Mouse (Mus musculus): ENCODE measurements around the gene Hvcn1. TPM values are rescaled to one million over a fixed set of nuclear protein-coding genes. Genes with fewer than 3 reads are reported as not detected.
A peak's percentile ranks its signal among the peaks of the same experiment; 100 is the strongest.

The Hvcn1 gene
- total RNA-seq, 2 experiments from 2014 or later, result 1.4 TPM

DNA sequence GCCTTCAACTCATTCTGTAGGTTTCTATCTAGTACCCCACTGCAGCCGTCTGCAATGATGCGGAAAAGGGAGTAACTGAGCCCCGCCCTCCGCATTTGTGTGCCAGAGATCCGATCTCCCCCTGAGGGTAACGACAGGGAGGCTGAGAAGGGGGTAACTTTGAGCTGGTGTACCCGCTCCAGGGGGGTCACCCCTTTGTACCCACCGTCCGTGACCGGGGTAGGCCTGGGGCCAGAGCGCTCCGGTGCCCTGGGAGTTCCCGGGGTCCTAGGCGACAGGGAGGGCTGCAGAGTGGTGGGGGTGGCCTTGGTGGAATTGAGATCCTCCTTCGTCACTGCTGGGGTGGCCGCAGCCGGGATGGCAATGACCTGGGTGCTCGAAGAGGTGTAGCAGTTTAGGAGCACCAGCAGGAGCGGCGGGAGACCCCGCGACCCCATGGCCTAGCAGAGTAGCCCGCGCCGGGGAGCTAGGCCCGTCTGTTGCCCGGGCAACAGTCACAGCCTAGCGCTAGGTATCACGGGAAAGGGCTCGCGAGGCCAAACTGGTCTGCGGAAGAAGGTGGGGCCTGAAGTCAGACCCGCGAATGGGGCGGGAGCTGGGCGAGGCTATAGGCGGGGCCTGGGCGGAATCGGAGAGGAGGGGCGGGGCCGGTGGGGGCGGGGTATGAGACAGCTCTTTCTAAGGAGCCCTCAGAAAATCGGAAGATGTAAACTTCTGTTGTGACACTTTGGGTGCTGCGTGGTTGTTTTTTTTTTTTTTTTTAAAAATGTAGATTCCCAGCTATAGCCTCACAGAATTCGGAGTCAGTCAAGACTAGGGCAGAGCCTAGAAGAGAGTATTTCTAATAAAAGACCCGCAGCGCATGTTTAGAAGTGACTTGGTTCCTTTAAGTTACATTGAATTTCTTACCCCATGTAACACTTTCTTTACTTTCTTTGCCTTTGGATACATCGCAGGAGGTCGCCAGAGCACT, 57.6 kb downstream of the Hvcn1 start, which contains the start of gene Tctn1:
Gene Tctn1 (minus strand): TSS at position 528 of the 973 bp plus-strand sequence.
- DNase-seq, result peak; percentile 90 to 91
- intact Hi-C loops (cut with DNase I), result loop anchor here (5.0 kb wide), 1 partner anchor 132 kb away; no protein-coding TSS in a partner anchor

DNA sequence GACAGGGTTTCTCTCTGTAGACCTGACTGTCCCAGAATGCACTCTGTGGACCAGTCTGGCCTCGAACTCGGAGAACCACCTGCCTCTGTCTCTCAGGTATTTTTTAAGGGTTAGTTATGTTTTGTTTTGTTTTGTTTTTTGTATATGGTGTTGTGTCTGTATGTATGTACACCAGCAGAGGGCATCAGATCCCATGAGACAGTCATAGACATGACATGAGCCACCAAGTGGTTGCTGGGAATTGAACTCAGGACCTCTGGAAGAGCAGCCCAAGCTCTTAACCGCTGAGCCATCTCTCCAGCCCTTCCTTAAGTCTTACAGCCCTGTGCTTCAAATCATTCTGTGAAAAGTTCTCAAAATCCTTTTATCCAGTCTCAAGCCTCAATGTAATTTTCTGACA, 58.6 kb downstream of the Hvcn1 start:
- no peak for DNase-seq
- intact Hi-C loops (cut with DNase I), result loop anchor here (5.0 kb wide), 1 partner anchor 127 kb away; the partner anchor contains the start of gene Arpc3

DNA sequence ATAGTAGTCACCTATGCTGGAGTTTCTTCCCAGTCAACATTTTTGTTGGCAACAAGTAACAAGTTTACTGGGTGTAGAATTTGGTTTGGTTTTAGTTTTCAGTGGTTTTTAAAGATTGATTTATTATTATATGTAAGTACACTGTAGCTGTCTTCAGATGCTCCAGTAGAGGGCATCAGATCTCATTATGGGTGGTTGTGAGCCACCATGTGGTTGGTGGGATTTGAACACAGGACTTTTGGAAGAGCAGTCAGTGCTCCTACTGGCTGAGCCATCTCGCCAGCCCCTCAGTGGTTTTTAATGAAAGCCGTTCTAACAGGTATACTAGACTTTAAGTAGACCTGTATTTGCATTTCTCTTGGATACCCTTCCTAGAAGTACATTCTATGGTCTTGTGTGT, 59.3 kb downstream of the Hvcn1 start:
- intact Hi-C loops (cut with DNase I), result loop anchor here (5.0 kb wide), 1 partner anchor 126 kb away; the partner anchor contains the start of gene Arpc3
- DNase-seq, result no peak

DNA sequence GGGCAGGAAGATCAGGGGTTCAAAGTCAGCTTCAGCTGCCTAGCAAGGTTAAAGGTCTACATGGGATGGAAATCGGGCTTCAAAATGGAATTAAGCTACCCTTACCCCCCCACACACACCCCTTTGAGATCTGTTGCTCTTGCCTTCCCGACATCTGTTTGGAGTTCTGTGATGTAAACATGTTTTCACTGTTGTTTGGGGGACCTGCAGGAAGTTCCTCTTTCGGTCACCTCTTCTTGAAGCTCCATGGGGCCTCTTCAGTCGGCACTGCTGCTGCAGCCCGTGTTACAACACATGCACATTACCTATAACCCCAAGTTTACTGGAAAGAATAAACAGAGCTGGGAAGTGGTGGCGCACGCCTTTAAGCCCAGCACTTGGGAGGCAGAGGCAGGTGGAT, 60.5 kb downstream of the Hvcn1 start:
- no peak for DNase-seq
- intact Hi-C loops (cut with DNase I), result loop anchor here (5.0 kb wide), 1 partner anchor 125 kb away; the partner anchor contains the start of gene Arpc3

DNA sequence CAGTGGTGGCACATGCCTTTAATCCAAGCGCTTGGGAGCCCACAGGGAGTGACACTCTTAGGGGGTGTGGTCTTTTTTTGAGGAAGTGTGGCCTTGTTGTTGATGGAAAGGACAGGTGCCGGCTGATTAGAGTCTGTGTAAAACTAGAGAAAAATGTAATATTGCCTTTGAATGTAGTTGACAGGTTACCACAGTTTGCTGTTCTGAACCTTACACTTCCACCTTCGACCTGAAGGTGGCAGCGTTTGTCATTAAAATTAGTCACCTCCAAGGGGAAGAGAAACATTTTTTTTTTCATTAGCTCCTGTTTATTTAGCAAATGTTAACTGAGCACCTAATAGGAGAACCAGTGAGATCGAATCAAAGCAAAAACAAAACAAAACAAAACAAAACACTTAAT, 61.3 kb downstream of the Hvcn1 start:
- DNase-seq, result peak; percentile 79 to 87
- intact Hi-C loops (cut with DNase I), result loop anchor here (1.0 to 5.0 kb wide), 2 partner anchors 76 to 124 kb away; partner anchors contain the start of gene Arpc3

DNA sequence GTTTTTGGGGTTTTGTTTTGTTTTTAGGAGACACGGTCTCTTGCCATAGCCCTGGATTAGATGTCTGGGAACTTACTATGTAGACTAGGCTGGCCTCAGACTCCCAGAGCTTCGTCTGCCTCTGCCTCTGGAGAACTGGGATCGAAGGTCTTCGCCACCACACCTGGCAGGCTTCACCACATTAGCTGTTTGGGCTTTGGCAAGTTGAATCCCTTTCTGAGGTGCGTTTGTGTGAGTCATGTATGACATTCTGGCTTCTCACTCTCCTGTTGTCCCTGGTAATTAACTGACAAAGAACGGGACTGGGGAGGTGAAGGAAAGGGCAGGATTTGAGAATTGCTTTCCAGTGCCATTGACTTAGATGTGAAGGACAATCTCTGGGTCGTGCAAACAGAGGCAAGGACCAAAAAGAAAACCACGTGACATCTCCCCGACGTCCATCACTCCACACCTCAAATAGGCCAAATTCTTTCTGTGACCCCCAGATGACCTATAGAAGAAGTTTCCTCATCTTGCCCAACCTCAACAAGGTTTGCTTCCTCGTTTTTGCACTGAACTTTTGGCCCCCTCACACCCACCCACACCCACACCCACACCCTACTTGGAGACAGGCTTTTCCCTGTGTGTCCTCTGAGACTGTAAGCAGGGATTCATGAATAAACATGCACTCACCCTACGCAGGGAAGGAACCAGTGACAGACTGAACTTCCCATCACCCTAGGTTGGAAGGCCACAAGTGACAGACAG, 62.4 kb downstream of the Hvcn1 start:
- no peak for DNase-seq
- intact Hi-C loops (cut with DNase I), result loop anchor here (1.0 to 5.0 kb wide), 2 partner anchors 75 to 123 kb away; partner anchors contain the start of gene Arpc3

DNA sequence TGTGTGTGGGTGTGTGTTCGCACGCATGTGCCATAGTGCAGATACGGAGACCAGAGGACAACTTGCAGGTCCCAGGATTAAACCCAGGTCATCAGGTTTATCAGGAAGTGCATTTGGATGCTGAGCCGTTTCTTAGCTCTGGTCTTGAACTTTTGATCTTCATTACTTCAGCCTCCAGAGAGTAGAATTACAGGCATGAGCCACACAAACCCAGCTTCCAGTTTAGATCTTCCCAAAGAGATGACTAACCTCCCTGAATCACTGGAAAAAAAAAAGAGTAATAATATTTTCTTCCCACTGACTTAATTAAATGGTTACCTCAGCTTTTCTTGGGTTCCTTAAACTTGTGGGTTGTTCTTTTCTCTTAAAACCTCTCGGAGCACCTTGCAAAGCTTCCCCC, 66.2 kb downstream of the Hvcn1 start:
- DNase-seq, result no peak
- intact Hi-C loops (cut with DNase I), result no loop called here

DNA sequence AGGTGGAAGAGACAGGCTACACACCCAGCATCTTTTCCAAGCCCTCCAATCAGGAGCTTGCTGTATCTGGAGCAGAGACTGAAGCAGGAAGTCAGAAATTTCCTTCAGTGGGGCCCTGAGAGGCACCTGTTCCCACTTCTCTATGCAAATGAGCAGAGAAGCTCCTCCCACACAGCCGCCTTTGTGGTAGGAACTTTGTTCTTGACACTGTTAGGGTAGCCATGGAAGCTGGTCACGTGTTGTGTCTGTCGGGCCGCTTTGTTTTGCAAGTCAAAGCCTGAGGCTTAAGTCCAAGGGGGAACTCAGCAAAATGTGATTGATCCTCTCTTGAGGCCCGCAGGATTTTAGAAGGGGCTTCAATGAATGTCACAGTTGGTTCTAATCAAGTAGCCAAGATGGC, 68.2 kb downstream of the Hvcn1 start:
- intact Hi-C loops (cut with DNase I), result no loop called here
- DNase-seq, result no peak

DNA sequence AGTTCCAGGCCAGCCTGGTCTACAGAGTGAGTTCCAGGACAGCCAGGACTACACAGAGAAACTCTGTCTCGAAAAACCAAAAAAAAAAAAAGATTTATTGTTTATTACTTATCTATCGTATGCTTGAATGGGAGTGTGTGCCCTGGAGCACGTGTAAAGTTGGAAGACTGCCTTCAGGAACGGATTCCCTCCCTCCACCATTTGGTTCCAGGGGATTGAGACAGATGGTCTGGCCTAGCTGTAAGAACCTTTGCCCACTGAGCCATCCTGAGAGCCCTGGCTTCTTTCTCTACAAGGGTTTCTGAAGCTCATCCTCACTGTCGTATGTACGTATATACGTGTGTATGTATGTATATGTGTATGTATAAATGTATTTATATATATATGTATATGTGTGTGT, 72.3 kb downstream of the Hvcn1 start:
- DNase-seq, result no peak
- intact Hi-C loops (cut with DNase I), result no loop called here

DNA sequence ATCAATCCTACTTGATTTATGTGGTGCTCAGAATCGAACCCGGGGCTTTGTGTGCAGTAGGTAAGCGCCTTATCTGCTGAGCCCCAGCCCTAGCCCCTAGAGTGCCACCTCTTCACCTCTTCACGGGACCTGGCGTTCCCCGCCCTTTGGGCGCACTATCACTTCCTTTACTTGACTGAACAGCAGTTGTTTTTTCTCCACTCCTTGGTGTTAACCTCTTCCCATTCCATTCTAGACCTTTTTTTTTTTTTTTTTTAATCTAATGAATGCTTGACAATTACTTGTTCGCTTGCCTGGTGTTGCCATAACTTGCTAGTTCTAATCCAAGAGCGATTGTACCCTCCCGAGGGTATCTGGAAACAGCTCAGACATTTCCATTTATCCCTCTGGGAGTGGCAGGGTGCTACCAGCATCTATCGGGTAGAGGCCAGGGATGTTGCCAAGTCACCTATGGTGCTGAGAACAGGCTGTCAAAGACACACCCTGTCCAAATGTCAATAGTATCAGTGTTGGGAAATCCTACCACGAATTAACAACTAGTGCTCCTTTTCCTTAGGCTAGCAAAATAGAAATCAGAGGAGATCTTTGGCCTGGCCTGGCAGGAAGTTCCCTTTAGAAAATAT, 73.3 kb downstream of the Hvcn1 start:
- DNase-seq, result no peak
- intact Hi-C loops (cut with DNase I), result no loop called here

DNA sequence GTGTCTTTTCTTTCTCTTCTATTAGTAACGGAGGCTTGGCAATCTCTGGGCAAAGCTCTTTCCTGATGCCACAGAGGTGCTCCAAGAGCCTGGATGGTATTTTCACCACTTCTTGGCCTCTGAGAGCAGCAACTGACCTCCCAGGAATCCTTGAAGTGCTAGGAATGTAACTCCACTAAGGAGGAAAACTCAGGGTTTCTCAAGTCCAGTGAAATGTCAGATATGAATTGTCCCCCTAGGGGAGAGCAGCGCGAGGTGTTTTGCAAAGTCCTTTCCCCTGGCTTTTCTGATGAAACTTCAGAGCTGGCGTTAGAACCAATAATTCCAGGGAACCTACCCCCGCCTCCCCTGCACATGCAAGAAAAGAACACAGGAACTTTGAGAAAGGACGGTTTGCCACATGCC, 73.8 kb downstream of the Hvcn1 start:
- intact Hi-C loops (cut with DNase I), result no loop called here
- DNase-seq, result no peak

DNA sequence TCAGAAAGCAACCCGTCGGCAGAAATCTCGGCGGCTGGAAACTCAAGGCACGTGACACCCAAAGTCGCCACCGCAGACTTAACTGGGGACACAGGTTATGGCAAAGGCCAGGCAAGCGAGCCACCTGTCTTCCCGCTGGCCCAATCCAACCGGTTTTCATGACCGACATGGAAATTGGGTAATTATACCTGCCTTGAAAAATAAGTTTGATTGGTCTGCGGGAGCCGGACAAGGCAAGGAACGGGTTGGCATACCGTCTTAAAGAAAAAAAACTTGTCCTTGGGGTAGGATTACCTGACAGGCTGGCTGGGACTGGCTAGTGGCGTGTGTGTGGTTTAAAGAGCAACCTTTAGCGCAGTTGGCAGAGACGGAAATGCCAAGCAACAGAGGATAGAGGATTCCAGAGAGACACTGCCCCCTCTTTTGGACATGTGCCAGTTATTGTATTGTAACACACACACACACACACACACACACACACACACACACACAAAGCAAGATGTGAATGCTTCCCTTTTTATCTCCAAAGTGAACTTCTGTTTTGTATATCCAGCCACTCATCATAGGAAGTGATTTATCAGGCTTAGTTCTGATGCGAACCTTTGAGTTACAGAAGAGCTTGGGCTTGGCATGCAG, 74.3 kb downstream of the Hvcn1 start:
- DNase-seq, result peak in 1 of 2 experiments; percentile 30
- intact Hi-C loops (cut with DNase I), result no loop called here

DNA sequence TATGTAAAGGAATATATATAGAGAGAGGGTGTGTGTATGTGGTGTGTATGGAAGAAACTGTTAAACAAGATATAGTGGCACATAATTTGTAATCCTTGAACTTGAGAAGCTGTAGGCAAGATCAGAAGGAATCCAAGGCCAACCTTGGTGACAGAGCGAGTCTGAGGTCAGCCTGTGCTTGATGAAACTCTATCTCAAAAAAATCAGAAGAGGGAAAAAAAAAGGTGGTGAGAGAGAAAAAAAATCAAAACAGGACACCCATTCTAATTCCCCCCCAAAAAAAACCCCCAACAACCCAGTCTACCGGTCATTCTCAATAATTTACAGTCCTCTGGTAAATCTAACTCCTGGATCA, 77.2 kb downstream of the Hvcn1 start:
- intact Hi-C loops (cut with DNase I), result no loop called here

DNA sequence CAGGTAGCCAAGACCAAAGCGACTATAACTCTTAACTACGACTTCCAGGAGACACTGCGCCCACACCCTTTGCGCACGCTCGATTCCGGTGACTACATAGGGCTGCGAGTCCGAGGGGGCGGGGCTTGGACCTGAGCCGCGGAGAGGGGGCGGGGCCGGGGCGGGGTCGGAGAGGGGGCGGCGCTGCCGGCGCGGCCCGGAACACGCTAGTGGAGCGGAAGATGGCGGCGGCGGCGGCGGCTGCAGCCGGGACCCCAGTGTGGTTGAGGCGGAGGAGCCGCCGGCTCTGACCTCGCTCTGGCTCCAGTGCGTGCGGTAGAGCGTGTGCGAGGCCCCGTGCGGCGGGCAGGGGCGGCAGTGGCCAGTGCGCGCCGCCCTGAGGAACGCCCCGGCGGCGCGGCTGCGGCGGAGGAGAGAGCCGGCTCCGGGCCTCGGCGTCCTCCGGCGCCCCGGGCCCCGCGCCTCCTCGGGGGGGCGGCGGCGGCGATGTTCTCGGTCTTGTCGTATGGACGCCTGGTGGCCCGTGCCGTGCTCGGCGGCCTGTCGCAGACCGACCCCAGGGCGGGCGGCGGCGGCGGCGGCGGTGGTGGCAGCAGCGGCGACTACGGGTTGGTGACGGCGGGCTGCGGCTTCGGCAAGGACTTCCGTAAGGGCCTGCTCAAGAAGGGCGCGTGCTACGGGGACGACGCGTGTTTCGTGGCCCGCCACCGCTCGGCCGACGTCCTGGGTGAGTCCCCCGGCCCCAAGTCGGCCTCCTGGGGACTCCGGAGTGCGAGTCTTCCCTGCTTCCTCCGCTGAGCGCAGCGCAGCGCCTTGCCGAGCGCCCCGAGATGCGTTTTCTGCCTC, 77.8 kb downstream of the Hvcn1 start, which contains the start of gene Pptc7:
Gene Pptc7 (plus strand): TSS at position 183 of the 846 bp plus-strand sequence.
- DNase-seq, result peak; percentile 92 to 93
- intact Hi-C loops (cut with DNase I), result no loop called here

More for the DNA sequence above, 77.2 kb downstream of the Hvcn1 start:
- no peak for DNase-seq

DNA sequence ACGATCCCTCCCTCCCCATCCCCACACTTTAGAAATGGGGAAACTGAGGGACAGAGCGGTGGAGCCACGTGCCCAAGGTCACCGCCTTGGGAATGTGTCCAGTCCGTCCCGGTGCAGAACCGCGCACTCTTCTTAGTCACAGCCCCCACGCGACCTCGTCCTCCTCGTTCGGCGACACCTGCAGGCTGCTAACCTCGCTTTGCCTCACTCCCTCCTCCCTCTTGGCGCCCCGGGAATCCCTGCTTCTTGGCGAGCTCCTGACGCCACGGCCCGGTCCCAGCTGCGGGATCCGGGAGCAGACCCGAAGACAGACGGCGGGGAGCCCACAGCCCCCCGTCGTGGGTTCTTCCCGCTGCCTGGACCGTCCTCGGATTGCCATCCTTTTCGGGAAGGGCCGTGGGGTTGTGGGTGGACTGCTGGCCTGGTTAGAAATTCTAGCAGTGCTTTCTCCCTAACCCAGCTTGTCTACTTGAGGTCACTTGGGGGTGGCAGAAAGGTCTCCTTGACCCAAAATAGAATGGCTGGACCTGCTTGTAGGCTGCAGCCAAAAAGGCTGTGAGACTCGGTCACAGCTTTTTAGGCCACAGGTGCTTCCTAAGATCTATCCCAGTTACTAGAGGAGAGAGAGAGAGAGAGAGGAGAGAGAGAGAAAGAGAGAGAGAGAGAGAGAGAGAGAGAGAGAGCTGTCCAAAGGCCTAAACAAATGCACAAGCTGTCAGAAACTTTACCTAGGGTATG, 78.6 kb downstream of the Hvcn1 start:
- intact Hi-C loops (cut with DNase I), result no loop called here
- DNase-seq, result peak; percentile 56 to 65

DNA sequence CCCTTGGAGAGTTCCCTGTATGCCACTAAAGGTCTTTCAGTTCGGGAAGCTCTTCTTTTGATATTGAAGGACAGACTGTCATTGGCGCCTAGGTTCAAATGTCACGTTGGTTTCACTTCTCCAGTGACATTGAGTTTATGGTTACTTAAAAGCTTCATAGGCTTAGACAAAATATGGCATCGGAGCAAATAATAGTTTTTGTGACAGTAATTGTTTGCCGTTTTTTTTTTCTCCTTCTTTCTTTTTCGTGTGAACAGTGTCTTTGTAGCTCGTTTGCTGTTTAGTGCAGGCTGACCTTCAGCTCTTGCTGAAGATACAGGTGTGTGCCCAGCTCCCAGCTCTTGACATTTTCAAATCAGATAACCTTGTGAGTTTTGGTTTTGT, 79.2 kb downstream of the Hvcn1 start:
- intact Hi-C loops (cut with DNase I), result no loop called here
- DNase-seq, result no peak

DNA sequence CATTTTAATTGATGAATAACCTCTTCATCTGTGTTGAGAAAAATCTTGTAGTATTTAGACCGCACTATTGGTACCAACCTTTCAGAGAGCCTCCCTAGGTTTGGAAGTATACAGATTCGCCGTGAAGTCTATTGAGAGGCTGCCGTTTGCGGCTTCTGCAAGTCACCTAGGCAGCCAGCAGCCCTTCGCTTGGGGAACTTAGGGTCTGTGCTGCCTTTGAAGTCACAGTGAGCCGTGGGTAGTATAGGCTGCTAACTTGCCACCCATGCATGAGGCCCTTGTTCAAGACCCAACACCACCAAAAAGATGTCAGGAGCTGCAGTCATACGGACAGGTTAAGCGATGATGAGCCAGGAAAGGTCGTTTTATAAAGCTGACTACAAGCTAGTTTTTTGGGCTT, 79.6 kb downstream of the Hvcn1 start:
- intact Hi-C loops (cut with DNase I), result no loop called here

DNA sequence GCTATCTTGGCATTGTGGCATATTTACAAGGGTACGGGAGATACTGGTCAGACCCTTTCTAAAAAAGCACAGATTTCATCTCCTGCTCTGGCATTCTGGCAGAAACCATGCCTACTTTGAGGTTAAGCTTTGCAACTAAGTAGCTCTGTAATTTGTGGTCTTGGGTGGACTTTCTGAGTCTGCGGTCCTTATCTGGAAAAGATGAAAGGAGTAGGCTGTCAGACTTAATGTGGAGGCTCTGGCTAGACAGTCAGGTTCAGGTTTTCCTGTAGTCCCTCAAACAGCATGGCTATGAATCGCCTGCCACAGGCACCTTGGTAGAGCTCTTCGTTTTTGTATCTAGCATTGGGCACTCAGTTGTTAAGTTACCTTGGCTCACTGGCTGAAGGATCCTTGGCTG, 80.4 kb downstream of the Hvcn1 start:
- DNase-seq, result no peak
- intact Hi-C loops (cut with DNase I), result no loop called here

More for the DNA sequence above, 79.6 kb downstream of the Hvcn1 start:
- no peak for DNase-seq

All from heart, postnatal 14 days (tissue).